Mouse (Mus musculus) thymus, adult 2 months (tissue): ENCODE measurements around the gene Nrp2.

ENCODE experiments used
- CTCF ChIP-seq: fragments of 200-500 bp; IDR thresholded peaks from 2 replicates; pipeline ENCODE4 v1.5.1; 2012; ENCODE audit warnings: mild to moderate bottlenecking, control low read depth, low read length, moderate library complexity, borderline replicate concordance; ENCODE audit not compliant: control insufficient read depth, poor library complexity, insufficient read depth; ENCODE audit errors: extremely low read depth
- POLR2A ChIP-seq: fragments of 200-500 bp; IDR thresholded peaks from 2 replicates; pipeline ENCODE4 v1.6.1; 2012; ENCODE audit warnings: mild to moderate bottlenecking, low read length, control low read depth, moderate library complexity; ENCODE audit not compliant: control insufficient read depth, poor library complexity, insufficient read depth; ENCODE audit errors: extremely low read depth

- TF ChIP-seq CTCF (no peak), POLR2A (no peak)
Observed at GRCm38 (mm10) chr1:62721706-62722187, 18.7 kb downstream of the Nrp2 start.
